Mouse (Mus musculus): ENCODE data around the gene Mns1. TPM values are rescaled to one million over a fixed set of nuclear protein-coding genes. Genes with fewer than 3 reads are reported as not detected.

Mns1 gene
- polyA plus RNA-seq, 2 experiments = 70.9 to 99.8 TPM

GRCm38 (mm10) chr9:72491559-72492193, 53.9 kb downstream of the Mns1 start:
- DNase-seq (ENCODE audit: low read depth in 3 of 3, low spot score in 3 of 3) (peak; percentile 79 to 85 (median 83)), ATAC-seq (ENCODE audit: insufficient read depth) (peak; percentile 95)
- TF ChIP-seq EP300 (IDR thresholded peaks at IDR 0.05; ENCODE audit: low read depth) (peak; percentile 20; the same call in 1 of the 2 replicates), CTCF (IDR thresholded peaks at IDR 0.05; ENCODE audit: low read depth) (no peak)
- under 1% methylated on average over 32 of the region's 32 CpGs for whole genome bisulfite sequencing (ENCODE audit: insufficient replicate concordance)
- Histone ChIP-seq H3K4me3 (ENCODE audit: insufficient read depth in 1 of 2, low read depth in 2 of 2, low read length in 2 of 2) (peak overlapping the region; percentile 63 to 91), H3K4me2 (ENCODE audit: low read depth) (peak overlapping the region; percentile 91), H3K9ac (replicated peaks) (peak overlapping the region; percentile 80), H3K27me3 (ENCODE audit: control insufficient read depth, insufficient read depth, low read length) (no peaks in the 10 kb centered on the region), H3K36me3 (replicated peaks; ENCODE audit: control insufficient read depth, insufficient read depth, low read depth) (no peaks in the 10 kb centered on the region), H3K4me1 (replicated peaks; ENCODE audit: control insufficient read depth in 2 of 2, insufficient read depth in 2 of 2, low read length in 1 of 2) (peaks cover 17 to 18% of the 10 kb centered on the region in 2 experiments), H3K9me3 (ENCODE audit: control insufficient read depth, low read length) (no peaks in the 10 kb centered on the region), H3K27ac (peak overlapping the region; percentile 62)

DNA sequence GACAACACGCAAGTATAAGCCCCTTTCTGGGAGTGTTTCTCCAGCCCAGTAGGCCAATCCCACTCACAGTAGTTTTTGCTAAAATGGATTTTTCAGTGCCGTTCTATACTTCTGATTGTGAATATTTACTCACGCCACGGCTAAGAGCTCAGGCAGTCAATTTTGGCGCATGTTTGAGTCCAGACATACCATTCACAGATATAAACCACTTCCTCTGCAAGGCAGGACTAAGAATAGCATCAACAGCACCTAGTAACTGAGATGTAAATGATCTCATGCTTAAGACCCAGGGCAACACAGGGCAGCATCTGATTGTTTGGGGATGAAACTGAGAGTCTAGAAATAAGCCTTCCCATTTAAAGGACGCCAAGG, 54.4 kb downstream of the Mns1 start, which contains the start of gene Tex9:
TSS of gene Tex9 (minus strand) at position 19 of the 372 bp plus-strand sequence.
- Histone ChIP-seq H3K9ac (replicated peaks) (peak within 1 kb of the TSS; percentile 80), H3K27ac (peak within 1 kb of the TSS; percentile 62), H3K4me3 (ENCODE audit: insufficient read depth in 1 of 2, low read depth in 2 of 2, low read length in 2 of 2) (peak within 1 kb of the TSS; percentile 63 to 91), H3K27me3 (ENCODE audit: control insufficient read depth, insufficient read depth, low read length) (no peaks in the 10 kb centered on the region), H3K4me2 (ENCODE audit: low read depth) (peak within 1 kb of the TSS; percentile 91), H3K9me3 (ENCODE audit: control insufficient read depth, low read length) (no peaks in the 10 kb centered on the region), H3K4me1 (replicated peaks; ENCODE audit: control insufficient read depth in 2 of 2, insufficient read depth in 2 of 2, low read length in 1 of 2) (peaks cover 17 to 18% of the 10 kb centered on the region in 2 experiments), H3K36me3 (replicated peaks; ENCODE audit: control insufficient read depth, insufficient read depth, low read depth) (no peaks in the 10 kb centered on the region)
- no peak for TF ChIP-seq CTCF (IDR thresholded peaks at IDR 0.05; ENCODE audit: low read depth)
- TF ChIP-seq EP300 (IDR thresholded peaks at IDR 0.05; ENCODE audit: low read depth) = no peak
- DNase-seq (ENCODE audit: low read depth in 3 of 3, low spot score in 3 of 3) (no peak), ATAC-seq (ENCODE audit: insufficient read depth) (peak; percentile 50)
- 5% methylated on average over 6 of the region's 6 CpGs for WGBS (ENCODE audit: insufficient replicate concordance)

- Histone ChIP-seq H3K9me3 (ENCODE audit: control insufficient read depth, low read length) (no peaks in the 10 kb centered on the region), H3K36me3 (replicated peaks; ENCODE audit: control insufficient read depth, insufficient read depth, low read depth) (no peaks in the 10 kb centered on the region), H3K9ac (replicated peaks) (no peak overlapping the region), H3K4me1 (replicated peaks; ENCODE audit: control insufficient read depth in 2 of 2, insufficient read depth in 2 of 2, low read length in 1 of 2) (peaks cover 14 to 15% of the 10 kb centered on the region in 2 experiments), H3K27ac (no peak overlapping the region), H3K27me3 (ENCODE audit: control insufficient read depth, insufficient read depth, low read length) (no peaks in the 10 kb centered on the region), H3K4me3 (ENCODE audit: insufficient read depth in 1 of 2, low read depth in 2 of 2, low read length in 2 of 2) (no peak overlapping the region), H3K4me2 (ENCODE audit: low read depth) (no peak overlapping the region)
- WGBS (ENCODE audit: insufficient replicate concordance) = 44% methylated on average over 2 of the region's 2 CpGs
- TF ChIP-seq CTCF (IDR thresholded peaks at IDR 0.05; ENCODE audit: low read depth) = no peak
- TF ChIP-seq EP300 (IDR thresholded peaks at IDR 0.05; ENCODE audit: low read depth) = no peak
- ATAC-seq (ENCODE audit: insufficient read depth) (no peak), DNase-seq (ENCODE audit: low read depth in 3 of 3, low spot score in 3 of 3) (no peak)
These were observed 55.7 kb downstream of the Mns1 start for GRCm38 (mm10) chr9:72493465-72493864.

GRCm38 (mm10) chr9:72493984-72494685, 56.3 kb downstream of the Mns1 start:
- ATAC-seq (ENCODE audit: insufficient read depth) (no peak), DNase-seq (ENCODE audit: low read depth in 3 of 3, low spot score in 3 of 3) (no peak)
- no peak for TF ChIP-seq EP300 (IDR thresholded peaks at IDR 0.05; ENCODE audit: low read depth)
- TF ChIP-seq CTCF (IDR thresholded peaks at IDR 0.05; ENCODE audit: low read depth) = no peak
- Histone ChIP-seq H3K27ac (no peak overlapping the region), H3K4me2 (ENCODE audit: low read depth) (no peak overlapping the region), H3K27me3 (ENCODE audit: control insufficient read depth, insufficient read depth, low read length) (no peaks in the 10 kb centered on the region), H3K4me1 (replicated peaks; ENCODE audit: control insufficient read depth in 2 of 2, insufficient read depth in 2 of 2, low read length in 1 of 2) (peaks cover 11 to 13% of the 10 kb centered on the region in 2 experiments), H3K36me3 (replicated peaks; ENCODE audit: control insufficient read depth, insufficient read depth, low read depth) (no peaks in the 10 kb centered on the region), H3K9me3 (ENCODE audit: control insufficient read depth, low read length) (no peaks in the 10 kb centered on the region), H3K4me3 (ENCODE audit: insufficient read depth in 1 of 2, low read depth in 2 of 2, low read length in 2 of 2) (no peak overlapping the region), H3K9ac (replicated peaks) (no peak overlapping the region)
- WGBS (ENCODE audit: insufficient replicate concordance) = 64% methylated on average over 3 of the region's 3 CpGs

DNA sequence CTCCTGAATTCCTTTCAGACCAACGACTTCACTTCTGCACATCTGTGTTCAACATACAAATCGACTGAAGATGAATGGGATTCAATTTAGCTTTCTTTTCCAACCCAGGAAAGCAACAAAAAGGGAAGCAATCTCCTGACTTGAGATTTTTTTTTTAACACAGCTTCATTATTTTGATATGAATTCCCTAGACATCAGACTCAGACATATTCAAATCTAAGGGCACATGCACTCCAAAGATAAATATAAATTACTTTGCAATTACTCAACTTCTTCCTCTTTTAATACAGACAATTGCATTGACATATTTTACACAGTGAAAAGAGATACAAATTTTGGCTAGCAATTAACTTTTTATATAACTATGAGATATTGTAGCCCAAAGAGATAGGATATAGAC, 58.9 kb downstream of the Mns1 start:
- no peak overlapping the region for H3K4me3 ChIP-seq (ENCODE audit: insufficient read depth in 1 of 2, low read depth in 2 of 2, low read length in 2 of 2)
- TF ChIP-seq CTCF (IDR thresholded peaks at IDR 0.05; ENCODE audit: low read depth) (no peak), EP300 (IDR thresholded peaks at IDR 0.05; ENCODE audit: low read depth) (no peak)
- no peak overlapping the region for H3K27ac ChIP-seq
- ATAC-seq (ENCODE audit: insufficient read depth) (no peak), DNase-seq (ENCODE audit: low read depth in 3 of 3, low spot score in 3 of 3) (no peak)
- no peaks in the 10 kb centered on the region for H3K27me3 ChIP-seq (ENCODE audit: control insufficient read depth, insufficient read depth, low read length)
- H3K4me1 ChIP-seq (replicated peaks; ENCODE audit: control insufficient read depth in 2 of 2, insufficient read depth in 2 of 2, low read length in 1 of 2) = peaks cover 5 to 6% of the 10 kb centered on the region in 2 experiments
- no peaks in the 10 kb centered on the region for H3K9me3 ChIP-seq (ENCODE audit: control insufficient read depth, low read length)
- WGBS (ENCODE audit: insufficient replicate concordance) = 57% methylated on average over 2 of the region's 2 CpGs
- no peaks in the 10 kb centered on the region for H3K36me3 ChIP-seq (replicated peaks; ENCODE audit: control insufficient read depth, insufficient read depth, low read depth)
- no peak overlapping the region for H3K4me2 ChIP-seq (ENCODE audit: low read depth)
- no peak overlapping the region for H3K9ac ChIP-seq (replicated peaks)
